Mouse (Mus musculus) myocyte (in vitro differentiated cells): ENCODE results near the gene Arl4c.

Experiments
- CEBPB ChIP-seq: IDR thresholded peaks from 2 replicates; pipeline ENCODE4 v1.6.1; 2011; ENCODE audit warnings: mild to moderate bottlenecking, moderate library complexity; ENCODE audit not compliant: poor library complexity, insufficient read depth, severe bottlenecking
- E2F4 ChIP-seq: IDR thresholded peaks from one replicate; pipeline ENCODE4 v1.6.1; 2011; ENCODE audit warnings: mild to moderate bottlenecking, control low read depth, moderate library complexity; ENCODE audit not compliant: insufficient read depth
- MAX ChIP-seq: IDR thresholded peaks from one replicate; pipeline ENCODE4 v1.6.1; 2011; ENCODE audit warnings: low read depth, mild to moderate bottlenecking, control low read depth
- MYOD1 ChIP-seq, 3 experiments: IDR thresholded peaks; one replicate each; pipeline ENCODE4 v1.6.1; 2011; ENCODE audit warnings: control low read depth in 2 of 3, low read depth in 2 of 3, mild to moderate bottlenecking in 2 of 3, moderate library complexity in 1 of 3; ENCODE audit not compliant: insufficient read length in 2 of 3, control insufficient read depth in 1 of 3
- MYOG ChIP-seq, 3 experiments: IDR thresholded peaks; one replicate each; pipeline ENCODE4 v1.6.1; 2011; ENCODE audit warnings: control low read depth in 2 of 3, low read depth in 2 of 3, mild to moderate bottlenecking in 2 of 3; ENCODE audit not compliant: insufficient read length in 2 of 3, control insufficient read depth in 1 of 3, insufficient read depth in 1 of 3
- POLR2A ChIP-seq: IDR thresholded peaks from one replicate; pipeline ENCODE4 v1.6.1; 2011; ENCODE audit warnings: low read depth, mild to moderate bottlenecking, control low read depth, moderate library complexity; ENCODE audit not compliant: insufficient read length
- SRF ChIP-seq: IDR thresholded peaks from one replicate; pipeline ENCODE4 v1.6.1; 2011; ENCODE audit warnings: low read depth; ENCODE audit not compliant: control insufficient read depth, insufficient read length

DNA sequence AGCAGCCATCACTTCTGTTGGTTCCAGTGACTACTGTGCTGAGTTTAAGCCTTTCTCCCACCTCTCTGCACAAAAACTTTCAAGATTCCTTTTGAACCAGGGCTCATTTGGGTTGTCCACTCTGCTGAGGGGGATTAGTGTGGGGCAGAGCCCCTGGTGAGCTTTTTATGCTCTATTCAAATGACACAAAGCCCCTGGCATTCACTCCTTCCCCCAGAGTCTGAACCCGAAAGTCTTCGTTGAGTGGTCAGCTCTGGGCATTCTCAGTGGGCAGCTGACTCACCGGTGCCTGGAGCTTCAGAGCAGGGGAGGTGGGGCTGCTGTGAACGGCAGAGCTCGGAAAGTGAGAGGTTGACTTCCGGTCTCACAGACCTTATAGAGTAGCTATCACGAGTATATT lies 33.7 kb downstream of the Arl4c start:
- no peak for TF ChIP-seq CEBPB
- no peak for TF ChIP-seq POLR2A
- no peak for TF ChIP-seq MYOD1 (IDR thresholded peaks at IDR 0.05; ENCODE audit: control insufficient read depth in 1 of 3, insufficient read length in 2 of 3, low read depth in 2 of 3)
- no peak for TF ChIP-seq MYOG (IDR thresholded peaks at IDR 0.05; ENCODE audit: control insufficient read depth in 1 of 3, insufficient read depth in 1 of 3, insufficient read length in 2 of 3, low read depth in 2 of 3)
- no peak for TF ChIP-seq SRF
- no peak for TF ChIP-seq E2F4
- TF ChIP-seq MAX, result no peak
